Mouse (Mus musculus) embryonic stem cell, embryonic (primary cell): ENCODE measurements at regions not wholly inside any gene's neighbourhood (a gene's known extent, or its start where the extent isn't known, plus 50 kb on each side); places are given as distances from the start of the nearest gene placed in this dataset.

Source experiments
- CTCF ChIA-PET, 4 experiments: fragments of 300-600 bp in 2 of 4; fragments of 350-600 bp in 2 of 4; sonication (Branson Sonifier 250); formaldehyde crosslinking; loops; one replicate each; lab custom pipeline; 2022; ENCODE audit warnings: inconsistent platforms in 2 of 4; lab: Charles Lee
- POLR2A ChIA-PET, 4 experiments: fragments of 300-600 bp in 2 of 4; fragments of 350-600 bp in 2 of 4; sonication (Branson Sonifier 250); formaldehyde crosslinking; loops; one replicate each; lab custom pipeline; 2022; ENCODE audit warnings: antibody characterized with exemption in 4 of 4, inconsistent platforms in 1 of 4; lab: Charles Lee

- CTCF ChIA-PET = no interaction called here
- POLR2A ChIA-PET = no interaction called here
Observed at GRCm38 (mm10) chr5:11983452-11983851, 65.6 kb downstream of the 4933402N22Rik start.

- ChIA-PET POLR2A (no interaction called here), CTCF (no interaction called here)
Observed at GRCm38 (mm10) chr5:11989140-11989539, 71.3 kb downstream of the 4933402N22Rik start.

GRCm38 (mm10) chr5:12000777-12001176 is 82.9 kb downstream of the 4933402N22Rik start:
- CTCF ChIA-PET = no interaction called here
- POLR2A ChIA-PET = no interaction called here

GRCm38 (mm10) chr5:12006473-12006872 is 88.6 kb downstream of the 4933402N22Rik start:
- ChIA-PET POLR2A (no interaction called here), CTCF (no interaction called here)

- ChIA-PET POLR2A (no interaction called here), CTCF (interaction anchor here in 1 of 4 experiments (0.6 kb wide), 1 partner anchor 73 kb away, joined by 5 read pairs; no protein-coding TSS in a partner anchor)
Observed at GRCm38 (mm10) chr5:12016332-12016731, 98.5 kb downstream of the 4933402N22Rik start.

GRCm38 (mm10) chr5:12020489-12020888 is 102.6 kb downstream of the 4933402N22Rik start:
- ChIA-PET CTCF (no interaction called here), POLR2A (no interaction called here)

- CTCF ChIA-PET = no interaction called here
- POLR2A ChIA-PET = no interaction called here
Observed at GRCm38 (mm10) chr5:12024705-12025383, 107.0 kb downstream of the 4933402N22Rik start.

- CTCF ChIA-PET = interaction anchor here in 3 of 4 experiments (0.6 to 1.6 kb wide), 4 partner anchors 8 to 428 kb away, joined by 3 to 5 read pairs (median 4); partner anchors contain the start of gene Sema3d (in 1 of the 3)
Observed at GRCm38 (mm10) chr5:12030002-12030401, 112.2 kb downstream of the 4933402N22Rik start.

GRCm38 (mm10) chr5:12049806-12050205 is 132.0 kb downstream of the 4933402N22Rik start:
- ChIA-PET POLR2A (interaction anchor here in 1 of 4 experiments (0.7 kb wide), 1 partner anchor 9 kb away, joined by 3 read pairs; no protein-coding TSS in a partner anchor), CTCF (no interaction called here)

More at GRCm38 (mm10) chr5:12030002-12030401, 112.2 kb downstream of the 4933402N22Rik start:
- POLR2A ChIA-PET = interaction anchor here in 1 of 4 experiments (0.6 kb wide), 1 partner anchor 611 kb away, joined by 3 read pairs; no protein-coding TSS in a partner anchor

GRCm38 (mm10) chr5:12080191-12080590 is 162.3 kb downstream of the 4933402N22Rik start:
- CTCF ChIA-PET = no interaction called here
- POLR2A ChIA-PET = no interaction called here

GRCm38 (mm10) chr5:12093680-12094079 is 175.8 kb downstream of the 4933402N22Rik start:
- ChIA-PET CTCF (no interaction called here), POLR2A (no interaction called here)

GRCm38 (mm10) chr5:12116587-12117354 is 198.9 kb downstream of the 4933402N22Rik start:
- ChIA-PET POLR2A (no interaction called here), CTCF (no interaction called here)

GRCm38 (mm10) chr5:12124935-12125334 is 207.1 kb downstream of the 4933402N22Rik start:
- ChIA-PET POLR2A (no interaction called here), CTCF (no interaction called here)

GRCm38 (mm10) chr5:12127484-12128265 is 209.8 kb downstream of the 4933402N22Rik start:
- CTCF ChIA-PET = no interaction called here
- POLR2A ChIA-PET = no interaction called here

- CTCF ChIA-PET = no interaction called here
- POLR2A ChIA-PET = no interaction called here
Observed at GRCm38 (mm10) chr5:12138961-12139360, 221.1 kb downstream of the 4933402N22Rik start.

GRCm38 (mm10) chr5:12153295-12153694 is 229.9 kb upstream of the Sema3d start:
- ChIA-PET CTCF (no interaction called here), POLR2A (no interaction called here)

GRCm38 (mm10) chr5:12154551-12155091 is 228.6 kb upstream of the Sema3d start:
- POLR2A ChIA-PET = interaction anchor here in 1 of 4 experiments (0.6 kb wide), 1 partner anchor 1209 kb away, joined by 3 read pairs; no protein-coding TSS in a partner anchor
- CTCF ChIA-PET = no interaction called here

- POLR2A ChIA-PET = no interaction called here
- CTCF ChIA-PET = no interaction called here
Observed at GRCm38 (mm10) chr5:12191681-12192080, 191.5 kb upstream of the Sema3d start.

GRCm38 (mm10) chr5:12207452-12207851 is 175.7 kb upstream of the Sema3d start:
- CTCF ChIA-PET = no interaction called here
- POLR2A ChIA-PET = no interaction called here
